Mouse (Mus musculus) kidney, postnatal 10 days (tissue): ENCODE measurements around the gene Pdia3.
"Not testable (repeated sequence)": the region's sequence is repeated elsewhere in the genome, so short reads cannot be mapped to it uniquely, and the experiment has no call there.

Experiments
- DNase-seq: peaks from one replicate; pipeline ENCODE4 v3.0.0; 2021; ENCODE audit warnings: mixed read lengths

Gene Pdia3

GRCm38 (mm10) chr2:121413387-121414042 lies at the start of gene Pdia3, which contains the start of gene Catsper2:
Pdia3 (plus strand) TSS chr2:121413775.
Catsper2 (minus strand) TSS chr2:121413792.
- peak; percentile 98 for DNase-seq

- DNase-seq = no peak
Observed at GRCm38 (mm10) chr2:121368831-121369230, 44.7 kb upstream of the Pdia3 start.

- no peak for DNase-seq
Observed at GRCm38 (mm10) chr2:121370921-121371320, 42.7 kb upstream of the Pdia3 start.

GRCm38 (mm10) chr2:121372266-121372665 lies 41.3 kb upstream of the Pdia3 start:
- no peak for DNase-seq

- no peak for DNase-seq
Observed at GRCm38 (mm10) chr2:121374766-121375165, 38.8 kb upstream of the Pdia3 start.

GRCm38 (mm10) chr2:121386961-121387575 lies 26.5 kb upstream of the Pdia3 start, which contains the start of gene Strc:
Strc (minus strand) TSS chr2:121387168.
- DNase-seq = not testable (repeated sequence)

DNA sequence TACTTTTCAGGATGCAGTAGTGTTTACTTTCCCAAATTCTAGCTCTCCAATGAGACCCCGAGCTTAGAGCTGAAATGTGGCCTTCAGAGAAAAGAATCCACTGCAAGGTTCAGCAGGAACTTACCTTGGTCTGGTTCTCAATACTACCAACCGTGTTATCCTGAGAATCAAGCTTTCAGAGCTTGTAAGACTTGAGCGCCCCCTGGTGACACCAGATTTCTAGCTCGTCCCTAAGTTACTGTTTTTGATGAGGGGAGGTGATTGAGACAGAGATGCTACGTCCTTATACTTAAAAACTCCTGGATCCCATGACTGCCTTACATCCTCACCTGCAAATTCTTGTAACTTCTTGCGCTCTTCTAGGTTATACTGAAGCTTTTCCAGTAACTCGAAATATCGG lies 17.0 kb upstream of the Pdia3 start:
- peak; percentile 92 for DNase-seq

DNA sequence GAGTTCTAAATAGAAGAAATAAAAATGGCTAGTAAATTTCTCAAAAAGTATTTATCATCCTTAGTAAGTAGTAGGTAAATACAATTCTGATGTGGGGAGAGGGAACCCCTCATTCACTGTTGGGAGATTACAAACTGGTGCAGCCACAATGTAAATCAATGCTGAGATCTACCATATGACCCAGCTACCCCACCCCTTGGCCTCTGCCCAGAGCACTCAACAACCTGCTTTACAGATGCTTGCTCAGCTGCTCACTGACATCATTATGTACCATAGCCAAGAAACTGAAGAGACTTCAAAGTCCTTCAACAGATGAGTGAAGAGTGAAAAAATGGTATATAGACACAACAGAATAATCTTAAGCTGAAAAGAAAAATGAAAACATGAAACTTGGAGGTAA lies 10.3 kb upstream of the Pdia3 start:
- DNase-seq = peak; percentile 28

- peak; percentile 29 for DNase-seq
Observed at GRCm38 (mm10) chr2:121408160-121408559, 5.4 kb upstream of the Pdia3 start.

DNA sequence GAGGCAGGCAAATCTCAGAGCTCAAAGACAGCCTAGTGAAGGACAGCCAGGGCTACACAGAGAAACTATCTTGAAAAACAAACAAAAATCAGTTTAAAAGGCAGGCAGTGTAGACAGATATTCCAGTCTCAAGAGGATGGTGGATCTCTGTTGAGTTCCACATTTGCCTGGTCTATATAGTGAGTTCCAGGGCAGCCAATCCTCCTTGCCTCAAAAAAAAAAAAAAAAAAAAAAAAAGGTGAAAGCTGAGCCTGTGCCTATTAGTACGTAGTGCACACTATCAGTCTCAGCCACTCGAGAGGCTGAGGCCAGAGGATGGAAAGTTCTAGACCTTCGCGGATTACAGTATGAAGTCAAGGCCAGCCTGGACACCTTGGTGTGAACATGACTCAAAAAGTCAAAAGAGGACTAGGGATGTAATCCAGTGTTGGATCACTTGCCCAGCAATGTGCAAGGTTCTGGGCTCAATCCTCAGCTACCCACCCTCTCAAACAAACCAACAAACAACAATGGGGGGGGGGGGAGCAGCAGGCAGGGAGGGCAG lies 660 bp upstream of the Pdia3 start:
- no peak for DNase-seq

GRCm38 (mm10) chr2:121414139-121414685 lies 637 bp downstream of the Pdia3 start:
- DNase-seq = no peak

DNA sequence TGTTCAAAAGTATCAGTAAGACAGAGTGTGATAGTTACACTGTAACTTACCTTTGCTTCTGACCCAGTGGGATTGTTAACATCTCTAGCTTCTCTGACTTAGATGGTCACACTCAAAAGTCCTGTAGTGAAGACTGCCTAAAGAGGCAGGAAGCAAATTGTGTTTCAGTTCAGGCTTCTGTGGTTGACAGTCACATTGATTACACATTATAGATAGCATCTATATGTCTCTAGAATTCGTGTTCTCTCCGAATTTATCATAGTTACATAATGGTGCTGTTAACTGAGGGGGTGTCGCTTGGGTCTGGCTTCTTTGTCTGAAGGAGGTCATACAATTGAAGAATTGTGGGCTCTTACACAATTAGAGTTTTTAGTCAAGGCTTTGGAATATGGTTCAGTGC lies 1.5 kb downstream of the Pdia3 start:
- no peak for DNase-seq

DNA sequence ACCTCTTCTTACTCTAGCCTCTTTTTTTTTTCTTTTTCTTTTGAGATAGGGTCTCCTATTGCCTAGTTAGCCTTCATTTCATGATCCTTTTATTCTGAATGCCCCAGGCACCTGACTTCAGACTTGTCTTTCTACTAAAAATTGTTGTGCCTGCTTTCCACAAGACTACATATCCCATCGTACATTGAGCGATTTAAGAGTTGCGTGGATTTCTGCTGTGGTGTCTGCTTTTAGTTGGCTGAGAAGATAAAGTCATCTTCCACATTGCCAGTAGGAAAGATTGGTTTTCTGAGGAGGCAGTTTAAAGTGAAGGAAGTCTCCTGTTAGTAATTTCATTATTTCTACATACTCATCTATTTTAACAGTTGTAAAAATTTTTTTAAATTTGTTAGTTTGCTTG lies 2.0 kb downstream of the Pdia3 start:
- no peak for DNase-seq

DNA sequence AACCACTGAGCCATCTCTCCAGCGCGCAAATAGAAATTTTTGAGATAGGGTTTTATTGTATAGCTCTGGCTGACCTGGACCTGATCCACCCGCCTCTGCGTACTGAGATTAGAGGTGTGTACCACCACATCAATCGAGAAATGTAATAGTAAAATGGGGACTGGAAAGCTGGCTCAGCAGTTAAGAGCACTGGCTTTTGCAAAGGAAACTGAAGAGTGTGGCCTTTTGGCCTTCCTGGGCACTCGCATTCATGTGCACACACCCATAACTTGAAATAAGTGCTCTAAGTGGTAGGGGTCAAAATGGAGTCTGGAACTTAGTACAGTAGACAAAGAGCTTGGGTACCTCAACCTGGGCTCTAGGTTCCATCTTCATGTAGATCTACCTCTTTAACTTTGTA lies 2.8 kb downstream of the Pdia3 start:
- no peak for DNase-seq

DNA sequence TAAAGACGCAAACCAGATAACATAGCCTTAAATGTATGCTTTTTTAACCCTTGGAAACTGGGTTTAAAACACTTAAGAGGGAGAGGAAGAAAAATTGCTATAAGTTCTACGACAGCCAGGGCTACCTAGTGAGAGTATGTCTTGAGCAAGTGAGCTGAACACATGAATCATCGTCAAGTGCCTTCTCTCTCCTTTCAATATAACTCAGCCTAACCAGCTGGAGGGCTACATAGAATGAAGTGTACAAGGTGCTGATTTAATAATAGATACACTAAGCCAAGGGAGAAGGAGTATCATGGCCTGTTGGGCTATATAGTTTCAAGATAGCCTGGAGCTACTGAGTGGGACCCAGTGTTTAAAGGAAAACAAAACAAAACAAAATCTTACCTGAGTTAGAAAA lies 4.9 kb downstream of the Pdia3 start:
- no peak for DNase-seq

- no peak for DNase-seq
Observed at GRCm38 (mm10) chr2:121423166-121423565, 9.6 kb downstream of the Pdia3 start.

GRCm38 (mm10) chr2:121425890-121426289 lies 12.3 kb downstream of the Pdia3 start:
- no peak for DNase-seq

- DNase-seq = no peak
Observed at GRCm38 (mm10) chr2:121434854-121435253, 21.3 kb downstream of the Pdia3 start.

- DNase-seq = peak; percentile 55
Observed at GRCm38 (mm10) chr2:121439746-121440145, 26.2 kb downstream of the Pdia3 start.

GRCm38 (mm10) chr2:121440834-121441605 lies 27.4 kb downstream of the Pdia3 start:
- DNase-seq = no peak

DNA sequence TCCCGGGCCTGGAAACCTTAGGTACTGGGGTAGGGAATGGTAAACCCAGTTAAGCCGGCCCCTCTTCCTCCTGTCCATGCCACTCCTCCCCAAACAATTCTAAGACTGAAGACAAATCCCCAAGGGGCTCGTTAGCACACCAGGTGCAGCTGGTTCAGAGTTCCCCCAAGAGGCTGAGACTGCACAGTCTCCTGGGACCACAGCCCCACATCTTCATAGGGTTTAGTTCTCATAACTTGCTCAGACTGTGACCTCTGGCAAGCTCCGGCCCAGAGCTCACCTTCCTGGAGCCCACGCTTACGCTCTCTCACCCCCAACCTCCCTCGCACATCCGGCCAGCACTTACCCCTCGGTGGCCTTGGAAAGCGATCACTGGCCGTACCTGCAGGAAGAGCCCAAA lies 28.2 kb downstream of the Pdia3 start:
- peak; percentile 12 for DNase-seq

DNA sequence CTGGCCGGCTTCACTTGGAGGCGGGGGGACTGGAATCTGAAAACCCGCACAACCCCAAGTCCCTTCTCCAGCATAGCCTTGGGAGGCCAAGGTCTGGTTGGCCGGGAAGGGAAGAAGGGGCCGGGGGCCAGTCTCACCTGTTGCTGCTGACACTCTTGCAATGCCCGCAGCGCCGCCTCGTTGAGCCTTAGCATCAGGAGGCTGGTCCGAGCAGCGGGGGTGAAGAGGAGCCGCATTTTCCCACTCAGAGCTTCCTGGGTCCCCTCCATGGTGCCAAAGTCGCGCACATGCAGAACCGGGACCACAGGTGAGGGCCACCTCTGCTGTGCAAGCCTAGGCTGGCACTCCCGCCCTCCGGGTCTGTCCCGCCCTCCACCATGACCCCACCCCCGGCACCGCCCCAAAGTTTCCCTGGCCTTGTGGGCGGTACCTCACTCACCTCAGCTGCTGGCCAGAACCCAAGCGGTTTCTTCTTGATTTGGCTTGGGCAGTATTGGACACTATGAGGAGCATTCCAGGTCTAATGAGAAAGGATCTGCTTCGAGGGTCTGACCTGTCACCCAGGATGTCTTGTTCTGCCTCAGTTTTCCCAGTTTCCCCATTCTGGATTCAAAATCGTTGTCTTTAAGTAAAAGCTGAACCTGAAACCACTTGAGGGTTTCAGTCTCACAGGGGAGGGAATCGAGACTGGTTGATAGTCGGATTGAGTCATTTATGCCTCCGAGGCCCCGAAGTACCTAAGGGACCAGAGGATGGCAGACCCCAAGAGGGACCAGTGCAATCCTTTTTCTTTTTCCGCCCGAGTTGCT lies 28.9 kb downstream of the Pdia3 start:
- peak; percentile 89 for DNase-seq

DNA sequence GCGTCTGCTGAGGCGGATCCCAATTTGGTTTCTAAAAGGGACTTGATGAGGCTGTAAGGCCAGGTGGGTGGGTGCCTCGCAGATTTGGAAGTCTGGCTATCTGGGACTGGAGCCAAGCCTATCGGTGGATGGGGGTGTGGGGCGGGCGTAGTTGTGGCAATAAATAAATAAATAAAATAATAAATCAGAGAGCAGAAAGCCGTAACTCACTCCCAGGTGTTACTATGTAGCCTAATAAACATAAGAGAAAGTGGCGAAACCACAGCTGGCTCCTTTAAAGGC lies 29.4 kb downstream of the Pdia3 start:
- peak; percentile 28 for DNase-seq
